Mouse (Mus musculus) lung, postnatal 0 days (tissue): Measurements from ENCODE around the gene Gm10134.

Experiments used
- CTCF ChIP-seq: IDR thresholded peaks from 2 replicates; pipeline ENCODE4 v1.5.1; 2016; ENCODE audit warnings: antibody characterized with exemption, mild to moderate bottlenecking
- EP300 ChIP-seq: IDR thresholded peaks from 2 replicates; pipeline ENCODE4 v1.6.1; 2016; ENCODE audit warnings: antibody characterized with exemption, mild to moderate bottlenecking, control low read depth

DNA sequence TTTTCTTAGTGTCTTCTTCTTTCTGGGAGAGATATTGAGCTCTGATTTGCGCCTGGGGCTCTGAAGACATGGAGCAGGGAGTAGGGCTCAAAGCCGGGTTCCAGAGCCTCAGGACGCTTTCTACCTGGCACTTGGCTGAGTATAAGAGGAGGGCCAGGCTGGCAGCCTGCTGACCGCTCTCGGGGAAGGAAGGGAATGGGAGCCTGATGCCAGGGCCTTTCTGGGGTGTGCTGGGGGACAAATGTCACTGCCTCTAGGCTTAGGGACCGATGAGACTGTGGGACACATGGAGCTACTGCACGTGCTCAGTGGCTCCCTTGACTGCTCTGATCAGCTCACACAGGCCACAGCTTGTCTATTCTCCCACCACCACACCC, 22.4 kb downstream of the Gm10134 start:
- TF ChIP-seq CTCF (no peak), EP300 (no peak)
